Mouse (Mus musculus) WW6 (cell line): ENCODE data around the gene Skor1.

Source experiments
- DNase-seq: peaks from one replicate; pipeline ENCODE4 v3.0.0-alpha.2; 2013; ENCODE audit warnings: low read depth, low spot score

The Skor1 gene

GRCm38 (mm10) chr9:63148410-63149371, at the start of gene Skor1:
Gene Skor1, minus strand, starts transcription at chr9:63148961.
- no peak for DNase-seq

- no peak for DNase-seq
Observed at GRCm38 (mm10) chr9:63197252-63197651, 48.5 kb upstream of the Skor1 start.

GRCm38 (mm10) chr9:63196114-63196682, 47.4 kb upstream of the Skor1 start:
- no peak for DNase-seq

GRCm38 (mm10) chr9:63195523-63195922, 46.8 kb upstream of the Skor1 start:
- DNase-seq = no peak

- DNase-seq = no peak
Observed at GRCm38 (mm10) chr9:63194791-63195190, 46.0 kb upstream of the Skor1 start.

- DNase-seq = no peak
Observed at GRCm38 (mm10) chr9:63192809-63193208, 44.0 kb upstream of the Skor1 start.

- DNase-seq = no peak
Observed at GRCm38 (mm10) chr9:63187310-63187709, 38.5 kb upstream of the Skor1 start.

- no peak for DNase-seq
Observed at GRCm38 (mm10) chr9:63185249-63185648, 36.5 kb upstream of the Skor1 start.

GRCm38 (mm10) chr9:63183864-63184263, 35.1 kb upstream of the Skor1 start:
- DNase-seq = no peak

GRCm38 (mm10) chr9:63182306-63182960, 33.7 kb upstream of the Skor1 start:
- no peak for DNase-seq

GRCm38 (mm10) chr9:63181337-63182178, 32.8 kb upstream of the Skor1 start:
- DNase-seq = no peak

- DNase-seq = no peak
Observed at GRCm38 (mm10) chr9:63178296-63178695, 29.5 kb upstream of the Skor1 start.

- DNase-seq = no peak
Observed at GRCm38 (mm10) chr9:63174001-63174721, 25.4 kb upstream of the Skor1 start.

GRCm38 (mm10) chr9:63171951-63172350, 23.2 kb upstream of the Skor1 start:
- DNase-seq = no peak

GRCm38 (mm10) chr9:63169127-63169526, 20.4 kb upstream of the Skor1 start:
- DNase-seq = no peak

- DNase-seq = no peak
Observed at GRCm38 (mm10) chr9:63165070-63165469, 16.3 kb upstream of the Skor1 start.

- DNase-seq = no peak
Observed at GRCm38 (mm10) chr9:63163756-63164155, 15.0 kb upstream of the Skor1 start.

- no peak for DNase-seq
Observed at GRCm38 (mm10) chr9:63151949-63152348, 3.2 kb upstream of the Skor1 start.

- DNase-seq = no peak
Observed at GRCm38 (mm10) chr9:63151072-63151870, 2.5 kb upstream of the Skor1 start.
